Mouse (Mus musculus) forebrain, embryonic 12.5 days (tissue): ENCODE results near the gene Aph1a. TPM values are rescaled to one million over a fixed set of nuclear protein-coding genes. Genes with fewer than 3 reads are reported as not detected.

Source experiments
- ATAC-seq: fragments of 200-750 bp; cut with Nextera tagmentation; 2 replicates; pipeline ENCODE4 v1.8.0; 2017; ENCODE audit warnings: moderate TSS enrichment; ENCODE audit not compliant: low FRiP score
- H3K27ac ChIP-seq: fragments of 300-500 bp; sonication (generic); 2 replicates; pipeline ENCODE4 v1.5.1; 2016; ENCODE audit warnings: mild to moderate bottlenecking
- H3K27me3 ChIP-seq: fragments of 300-500 bp; sonication (generic); 2 replicates; pipeline ENCODE4 v1.6.1; 2016; ENCODE audit warnings: mild to moderate bottlenecking
- H3K36me3 ChIP-seq: fragments of 300-500 bp; sonication (generic); replicated peaks from 2 replicates; pipeline ENCODE4 v1.6.1; 2016; ENCODE audit warnings: mild to moderate bottlenecking
- H3K4me1 ChIP-seq: fragments of 300-500 bp; sonication (generic); 2 replicates; pipeline ENCODE4 v1.6.1; 2016
- H3K4me2 ChIP-seq: fragments of 300-500 bp; sonication (generic); 2 replicates; pipeline ENCODE4 v1.6.1; 2016; ENCODE audit warnings: mild to moderate bottlenecking, moderate library complexity
- H3K4me3 ChIP-seq: fragments of 300-500 bp; sonication (generic); replicated peaks from 2 replicates; pipeline ENCODE4 v1.5.1; 2016; ENCODE audit warnings: mild to moderate bottlenecking
- H3K9ac ChIP-seq: fragments of 300-500 bp; sonication (generic); 2 replicates; pipeline ENCODE4 v1.6.1; 2016; ENCODE audit warnings: mild to moderate bottlenecking
- H3K9me3 ChIP-seq: fragments of 300-500 bp; sonication (generic); 2 replicates; pipeline ENCODE4 v1.6.1; 2016
- WGBS: fragments of 180-500 bp; shearing (Covaris S2); methylation state at CpG from one replicate; pipeline ENCODE4 v1.1.7; 2016; 5-methylcytosine and 5-hydroxymethylcytosine counted together
- polyA plus RNA-seq: library from polyadenylated mRNA; unstranded; fragments of >200 nt; fragmentation: Nextera tagmentation; extraction: Ambion mirVana; gene quantifications from 2 replicates; pipeline ENCODE4 v1.2.1, GENCODE M21; 2016

Aph1a gene
- polyA plus RNA-seq, 1 experiment from 2014 or later: 37.5 TPM

- no peak overlapping the region for H3K4me2 ChIP-seq
- WGBS: 96% methylated on average over 5 of the region's 5 CpGs
- no peaks in the 10 kb centered on the region for H3K27me3 ChIP-seq
- peaks cover 8% of the 10 kb centered on the region for H3K4me1 ChIP-seq
- H3K9me3 ChIP-seq: no peaks in the 10 kb centered on the region
- no peak overlapping the region for H3K4me3 ChIP-seq
- no peak overlapping the region for H3K9ac ChIP-seq
- H3K36me3 ChIP-seq: peaks cover 60% of the 10 kb centered on the region
- ATAC-seq: no peak
- no peak overlapping the region for H3K27ac ChIP-seq
These were observed 27.7 kb upstream of the Aph1a start for GRCm38 (mm10) chr3:95866071-95866470.

DNA sequence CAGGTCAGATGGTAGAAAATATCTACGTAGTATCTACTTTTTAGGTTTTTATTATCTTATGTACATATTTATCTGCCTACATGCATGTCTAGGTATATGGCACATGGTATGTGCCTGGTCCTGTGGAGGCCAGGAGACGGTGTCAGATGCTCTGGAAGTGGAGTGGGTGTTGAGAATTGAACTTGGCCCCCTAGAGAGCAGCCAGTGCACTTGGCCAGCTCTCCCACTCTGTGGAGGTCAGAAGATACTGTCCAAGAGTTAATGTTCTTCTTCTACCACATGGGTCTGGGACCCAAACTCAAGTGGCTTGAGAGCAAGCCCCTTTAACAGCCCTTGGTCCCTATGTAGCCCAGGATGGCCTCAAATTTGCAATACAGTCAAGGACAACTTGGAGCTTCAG lies 26.4 kb upstream of the Aph1a start:
- no peak for ATAC-seq
- Histone ChIP-seq H3K9me3 (no peaks in the 10 kb centered on the region), H3K27ac (no peak overlapping the region), H3K9ac (no peak overlapping the region), H3K4me2 (no peak overlapping the region), H3K4me3 (no peak overlapping the region), H3K27me3 (no peaks in the 10 kb centered on the region), H3K4me1 (peaks cover 14% of the 10 kb centered on the region), H3K36me3 (peaks cover 53% of the 10 kb centered on the region)
- 96% methylated on average over 2 of the region's 2 CpGs for WGBS

- H3K4me2 ChIP-seq: peak overlapping the region; percentile 76
- H3K9me3 ChIP-seq: no peaks in the 10 kb centered on the region
- peaks cover 30% of the 10 kb centered on the region for H3K36me3 ChIP-seq
- peak; percentile 58 for ATAC-seq
- WGBS: 10% methylated on average over 15 of the region's 15 CpGs
- H3K27me3 ChIP-seq: no peaks in the 10 kb centered on the region
- peak overlapping the region; percentile 82 for H3K9ac ChIP-seq
- H3K27ac ChIP-seq: peak overlapping the region; percentile 77
- H3K4me1 ChIP-seq: peaks cover 16% of the 10 kb centered on the region
- peak overlapping the region; percentile 68 for H3K4me3 ChIP-seq
These were observed 22.8 kb upstream of the Aph1a start for GRCm38 (mm10) chr3:95870976-95871375.

- no peaks in the 10 kb centered on the region for H3K9me3 ChIP-seq
- peak; percentile 94 for ATAC-seq
- peak within 1 kb of the TSS; percentile 76 for H3K4me2 ChIP-seq
- peak within 1 kb of the TSS; percentile 77 for H3K27ac ChIP-seq
- H3K36me3 ChIP-seq: peaks cover 27% of the 10 kb centered on the region
- H3K9ac ChIP-seq: peak within 1 kb of the TSS; percentile 82
- H3K27me3 ChIP-seq: no peaks in the 10 kb centered on the region
- H3K4me3 ChIP-seq: peak within 1 kb of the TSS; percentile 68
- under 1% methylated on average over 33 of the region's 33 CpGs for WGBS
- H3K4me1 ChIP-seq: peaks cover 16% of the 10 kb centered on the region
These were observed 22.3 kb upstream of the Aph1a start, which contains the start of gene Mrps21 for GRCm38 (mm10) chr3:95871392-95871867. Mrps21 (minus strand) TSS chr3:95871519.

- Histone ChIP-seq H3K4me1 (peaks cover 16% of the 10 kb centered on the region), H3K36me3 (peaks cover 23% of the 10 kb centered on the region), H3K4me3 (peak overlapping the region; percentile 68), H3K27ac (no peak overlapping the region), H3K4me2 (peak overlapping the region; percentile 76), H3K9me3 (no peaks in the 10 kb centered on the region), H3K27me3 (no peaks in the 10 kb centered on the region), H3K9ac (peak overlapping the region; percentile 82)
- 81% methylated on average over 7 of the region's 7 CpGs for WGBS
- no peak for ATAC-seq
These were observed 21.7 kb upstream of the Aph1a start for GRCm38 (mm10) chr3:95872048-95872447.

DNA sequence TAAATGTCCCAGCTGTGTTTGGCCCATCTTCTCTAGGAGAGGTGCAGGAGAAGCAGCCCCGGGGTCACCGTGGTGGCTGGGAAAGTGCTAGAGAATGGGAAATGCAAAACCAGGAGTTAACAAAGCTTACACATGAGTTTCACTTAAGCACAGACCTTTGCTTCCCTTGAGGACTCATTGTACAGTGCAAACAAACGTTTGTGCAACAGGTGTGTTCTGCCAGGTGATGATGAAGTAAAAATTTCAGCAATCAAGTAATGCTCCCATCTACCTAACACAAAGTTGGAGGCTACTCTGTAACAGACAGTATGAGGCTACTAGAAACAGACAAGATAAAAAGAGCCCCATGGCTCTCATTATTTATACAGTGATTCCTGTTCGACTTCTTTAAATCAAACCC lies 14.7 kb upstream of the Aph1a start:
- 92% methylated on average over 4 of the region's 4 CpGs for WGBS
- H3K36me3 ChIP-seq: no peaks in the 10 kb centered on the region
- no peak overlapping the region for H3K27ac ChIP-seq
- no peaks in the 10 kb centered on the region for H3K9me3 ChIP-seq
- H3K27me3 ChIP-seq: peaks cover 4% of the 10 kb centered on the region; the same call in 1 of the 2 replicates
- no peak overlapping the region for H3K9ac ChIP-seq
- H3K4me2 ChIP-seq: no peak overlapping the region
- no peak overlapping the region for H3K4me3 ChIP-seq
- ATAC-seq: no peak
- H3K4me1 ChIP-seq: peaks cover 16% of the 10 kb centered on the region

DNA sequence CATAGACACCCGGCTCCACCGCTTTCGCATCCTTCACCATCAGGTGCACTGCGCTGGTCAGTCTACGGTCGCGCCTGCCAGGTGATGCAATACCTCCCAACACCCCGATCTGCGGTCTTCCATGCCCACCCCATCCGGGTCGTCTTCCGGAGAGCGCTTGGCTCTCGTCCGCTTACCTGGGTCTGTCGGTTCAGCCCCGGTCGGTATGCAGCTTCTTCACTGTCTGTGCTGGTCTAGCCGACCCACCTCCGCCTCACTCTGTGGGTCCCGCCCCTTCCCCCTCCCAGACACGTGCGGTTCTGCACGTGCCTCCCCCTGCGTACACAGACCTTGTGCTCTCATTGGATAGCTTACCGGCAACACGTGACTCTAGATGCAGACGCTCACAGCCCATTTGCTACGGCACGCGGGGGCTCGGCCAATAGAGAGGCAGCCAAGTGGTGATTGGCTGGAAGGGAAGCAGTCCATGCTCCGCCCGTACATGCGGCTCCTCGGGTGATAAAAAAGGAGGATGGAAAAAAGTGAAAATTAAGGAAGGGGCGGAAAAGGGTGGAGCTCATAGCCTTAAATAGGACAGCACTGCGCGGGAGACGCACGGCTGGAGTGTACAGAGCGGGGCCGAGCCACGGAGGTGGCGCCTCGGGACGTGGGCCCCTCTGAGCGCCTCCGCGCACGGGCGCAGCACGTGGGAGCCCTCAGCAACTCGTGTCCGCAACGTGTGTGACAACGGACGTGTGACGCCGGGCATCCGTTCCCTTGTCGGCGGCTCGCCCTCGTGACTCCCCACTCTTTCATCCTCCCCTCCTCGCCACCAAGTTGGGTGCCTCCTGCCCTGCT lies 11.6 kb upstream of the Aph1a start, which contains the start of gene Ciart:
Gene Ciart, minus strand, starts transcription at position 273 of the 837 bp plus-strand sequence.
- H3K27me3 ChIP-seq: peaks cover 15% of the 10 kb centered on the region; the same call in 1 of the 2 replicates

GRCm38 (mm10) chr3:95882816-95883425 lies 10.8 kb upstream of the Aph1a start:
- Histone ChIP-seq H3K4me1 (peaks cover 16% of the 10 kb centered on the region), H3K9me3 (no peaks in the 10 kb centered on the region), H3K9ac (peak overlapping the region; percentile 47), H3K27me3 (peaks cover 15% of the 10 kb centered on the region; the same call in 1 of the 2 replicates), H3K36me3 (no peaks in the 10 kb centered on the region), H3K4me3 (peak overlapping the region; percentile 52), H3K4me2 (peak overlapping the region; percentile 98), H3K27ac (no peak overlapping the region)
- WGBS: 3% methylated on average over 24 of the region's 24 CpGs
- no peak for ATAC-seq

More for the DNA sequence above, 11.6 kb upstream of the Aph1a start, which contains the start of gene Ciart:
- ATAC-seq: peak; percentile 100
- Histone ChIP-seq H3K27ac (no peak within 1 kb of the TSS), H3K4me1 (peaks cover 16% of the 10 kb centered on the region), H3K36me3 (no peaks in the 10 kb centered on the region), H3K4me3 (peak within 1 kb of the TSS; percentile 52), H3K9me3 (no peaks in the 10 kb centered on the region), H3K9ac (peak within 1 kb of the TSS; percentile 47), H3K4me2 (peak within 1 kb of the TSS; percentile 98)
- under 1% methylated on average over 66 of the region's 66 CpGs for WGBS

- ATAC-seq: no peak
- Histone ChIP-seq H3K9ac (no peak overlapping the region), H3K36me3 (no peaks in the 10 kb centered on the region), H3K27me3 (peaks cover 15% of the 10 kb centered on the region; the same call in 1 of the 2 replicates), H3K9me3 (no peaks in the 10 kb centered on the region), H3K4me1 (peaks cover 16% of the 10 kb centered on the region), H3K4me3 (no peak overlapping the region), H3K27ac (no peak overlapping the region), H3K4me2 (no peak overlapping the region)
- 89% methylated on average over 5 of the region's 5 CpGs for WGBS
These were observed 9.4 kb upstream of the Aph1a start for GRCm38 (mm10) chr3:95884400-95884799.

GRCm38 (mm10) chr3:95887596-95887995 lies 6.2 kb upstream of the Aph1a start:
- H3K4me2 ChIP-seq: no peak overlapping the region
- WGBS: 78% methylated on average over 4 of the region's 4 CpGs
- H3K4me1 ChIP-seq: peaks cover 14% of the 10 kb centered on the region
- ATAC-seq: no peak
- no peaks in the 10 kb centered on the region for H3K9me3 ChIP-seq
- H3K27me3 ChIP-seq: peaks cover 23% of the 10 kb centered on the region
- no peak overlapping the region for H3K4me3 ChIP-seq
- no peak overlapping the region for H3K27ac ChIP-seq
- H3K36me3 ChIP-seq: no peaks in the 10 kb centered on the region
- H3K9ac ChIP-seq: no peak overlapping the region

- WGBS: 70% methylated on average over 3 of the region's 3 CpGs
- no peak overlapping the region for H3K27ac ChIP-seq
These were observed 4.1 kb upstream of the Aph1a start for GRCm38 (mm10) chr3:95889664-95890063.

More at GRCm38 (mm10) chr3:95889664-95890063, 4.1 kb upstream of the Aph1a start:
- no peak for ATAC-seq
- Histone ChIP-seq H3K4me2 (no peak overlapping the region), H3K9ac (no peak overlapping the region), H3K9me3 (no peaks in the 10 kb centered on the region), H3K36me3 (no peaks in the 10 kb centered on the region), H3K27me3 (peaks cover 18% of the 10 kb centered on the region), H3K4me3 (no peak overlapping the region), H3K4me1 (peaks cover 16% of the 10 kb centered on the region)
